Mouse (Mus musculus) NIH3T3 (cell line): ENCODE results near the gene Coq3.

ENCODE experiments used
- DNase-seq: peaks from one replicate; pipeline ENCODE4 v3.0.0-alpha.2; 2012; ENCODE audit warnings: low read depth

Coq3 gene

GRCm38 (mm10) chr4:21879565-21880220 lies at the start of gene Coq3:
TSS of gene Coq3 (plus strand) at chr4:21879673.
- DNase-seq = peak; percentile 83

- no peak for DNase-seq
Observed at GRCm38 (mm10) chr4:21832844-21833243, 46.6 kb upstream of the Coq3 start.

- peak; percentile 97 for DNase-seq
Observed at GRCm38 (mm10) chr4:21847481-21848286, 31.8 kb upstream of the Coq3 start, which contains the start of gene Pnisr. TSS of gene Pnisr (plus strand) at chr4:21847583.

- peak; percentile 93 for DNase-seq
Observed at GRCm38 (mm10) chr4:21848287-21848630, 31.2 kb upstream of the Coq3 start.

GRCm38 (mm10) chr4:21857481-21857880 lies 22.0 kb upstream of the Coq3 start:
- no peak for DNase-seq

GRCm38 (mm10) chr4:21865226-21865625 lies 14.2 kb upstream of the Coq3 start:
- no peak for DNase-seq

- peak; percentile 25 for DNase-seq
Observed at GRCm38 (mm10) chr4:21878776-21879175, 697 bp upstream of the Coq3 start.

- DNase-seq = no peak
Observed at GRCm38 (mm10) chr4:21882806-21883205, 3.3 kb downstream of the Coq3 start.

GRCm38 (mm10) chr4:21885831-21886230 lies 6.4 kb downstream of the Coq3 start:
- no peak for DNase-seq

- peak; percentile 70 for DNase-seq
Observed at GRCm38 (mm10) chr4:21930971-21931771, 51.7 kb downstream of the Coq3 start, which contains the start of gene Faxc. TSS of gene Faxc (plus strand) at chr4:21931329.

GRCm38 (mm10) chr4:21931772-21932630 lies 52.5 kb downstream of the Coq3 start:
- DNase-seq = peak; percentile 6

GRCm38 (mm10) chr4:21935378-21935777 lies 55.9 kb downstream of the Coq3 start:
- DNase-seq = no peak

GRCm38 (mm10) chr4:21936424-21936823 lies 57.0 kb downstream of the Coq3 start:
- DNase-seq = no peak

- DNase-seq = no peak
Observed at GRCm38 (mm10) chr4:21937890-21938289, 58.4 kb downstream of the Coq3 start.

- DNase-seq = no peak
Observed at GRCm38 (mm10) chr4:21944672-21945071, 65.2 kb downstream of the Coq3 start.

GRCm38 (mm10) chr4:21951444-21951843 lies 72.0 kb downstream of the Coq3 start:
- peak; percentile 69 for DNase-seq

GRCm38 (mm10) chr4:21952255-21952654 lies 72.8 kb downstream of the Coq3 start:
- peak; percentile 18 for DNase-seq

GRCm38 (mm10) chr4:21957570-21958321 lies 78.3 kb downstream of the Coq3 start:
- DNase-seq = peak; percentile 72
